Mouse (Mus musculus) embryo, embryonic 10.5 days (tissue): Measurements from ENCODE around the gene Entpd3.
A peak's percentile ranks its signal among the peaks of the same experiment; 100 is the strongest.

Source experiments
- DNase-seq: peaks from one replicate; pipeline ENCODE4 v3.0.0-alpha.2; 2015; ENCODE audit warnings: low spot score

The Entpd3 gene

GRCm38 (mm10) chr9:120539662-120540251, at the start of gene Entpd3:
Entpd3 (plus strand) TSS chr9:120539818.
- peak; percentile 17 for DNase-seq

GRCm38 (mm10) chr9:120491509-120491908, 48.1 kb upstream of the Entpd3 start:
- DNase-seq: peak; percentile 45

GRCm38 (mm10) chr9:120492010-120492399, 47.6 kb upstream of the Entpd3 start, which contains the start of gene Eif1b:
Eif1b (plus strand) TSS chr9:120492232.
- no peak for DNase-seq

GRCm38 (mm10) chr9:120492400-120493351, 46.9 kb upstream of the Entpd3 start:
- DNase-seq: peak; percentile 86

GRCm38 (mm10) chr9:120493781-120494180, 45.8 kb upstream of the Entpd3 start:
- no peak for DNase-seq

- DNase-seq: peak; percentile 91
Measured at GRCm38 (mm10) chr9:120496691-120497090, 42.9 kb upstream of the Entpd3 start.

GRCm38 (mm10) chr9:120497983-120498382, 41.6 kb upstream of the Entpd3 start:
- DNase-seq: no peak

- peak; percentile 54 for DNase-seq
Measured at GRCm38 (mm10) chr9:120501191-120501902, 38.3 kb upstream of the Entpd3 start.

GRCm38 (mm10) chr9:120502013-120502412, 37.6 kb upstream of the Entpd3 start:
- DNase-seq: peak; percentile 95

GRCm38 (mm10) chr9:120504423-120504822, 35.2 kb upstream of the Entpd3 start:
- no peak for DNase-seq

GRCm38 (mm10) chr9:120511781-120512180, 27.8 kb upstream of the Entpd3 start:
- peak; percentile 43 for DNase-seq

- DNase-seq: no peak
Measured at GRCm38 (mm10) chr9:120516720-120517119, 22.9 kb upstream of the Entpd3 start.

- DNase-seq: no peak
Measured at GRCm38 (mm10) chr9:120518946-120519345, 20.7 kb upstream of the Entpd3 start.

- no peak for DNase-seq
Measured at GRCm38 (mm10) chr9:120519469-120520125, 20.0 kb upstream of the Entpd3 start.

GRCm38 (mm10) chr9:120521161-120521560, 18.5 kb upstream of the Entpd3 start:
- no peak for DNase-seq

GRCm38 (mm10) chr9:120527270-120527669, 12.3 kb upstream of the Entpd3 start:
- no peak for DNase-seq

- DNase-seq: no peak
Measured at GRCm38 (mm10) chr9:120527919-120528318, 11.7 kb upstream of the Entpd3 start.

GRCm38 (mm10) chr9:120528815-120529510, 10.7 kb upstream of the Entpd3 start:
- no peak for DNase-seq

GRCm38 (mm10) chr9:120530471-120530870, 9.1 kb upstream of the Entpd3 start:
- no peak for DNase-seq

- no peak for DNase-seq
Measured at GRCm38 (mm10) chr9:120532062-120532461, 7.6 kb upstream of the Entpd3 start.

GRCm38 (mm10) chr9:120532691-120533090, 6.9 kb upstream of the Entpd3 start:
- no peak for DNase-seq
